Mouse (Mus musculus) stomach, postnatal 0 days (tissue): ENCODE measurements around the gene Lgals3. TPM values are rescaled to one million over a fixed set of nuclear protein-coding genes. Genes with fewer than 3 reads are reported as not detected.

Experiments used
- ATAC-seq: fragments of 200-750 bp; cut with Nextera tagmentation; 2 replicates; pipeline ENCODE4 v1.8.0; 2017; ENCODE audit not compliant: low FRiP score, low TSS enrichment
- DNase-seq: peaks from one replicate; pipeline ENCODE4 v3.0.0-alpha.2; 2016; ENCODE audit warnings: low spot score
- H3K27ac ChIP-seq: fragments of 300-500 bp; sonication (generic); replicated peaks from 2 replicates; pipeline ENCODE4 v1.5.1; 2014; ENCODE audit warnings: mild to moderate bottlenecking, control low read depth
- H3K27me3 ChIP-seq: fragments of 300-500 bp; sonication (generic); 2 replicates; pipeline ENCODE4 v1.6.1; 2014; ENCODE audit warnings: low read length; ENCODE audit not compliant: control insufficient read depth, insufficient read depth
- H3K36me3 ChIP-seq: fragments of 300-500 bp; sonication (generic); 2 replicates; pipeline ENCODE4 v1.6.1; 2014; ENCODE audit warnings: low read length, mixed read lengths; ENCODE audit not compliant: control insufficient read depth, insufficient read depth
- H3K4me1 ChIP-seq: fragments of 300-500 bp; sonication (generic); replicated peaks from 2 replicates; pipeline ENCODE4 v1.6.1; 2014; ENCODE audit warnings: antibody characterized with exemption; ENCODE audit not compliant: control insufficient read depth, insufficient read depth
- H3K4me2 ChIP-seq: fragments of 300-500 bp; sonication (generic); replicated peaks from 2 replicates; pipeline ENCODE4 v1.6.1; 2014; ENCODE audit warnings: low read depth, mild to moderate bottlenecking, control low read depth, moderate library complexity
- H3K4me3 ChIP-seq: fragments of 300-500 bp; sonication (generic); 2 replicates; pipeline ENCODE4 v1.5.1; 2014; ENCODE audit warnings: low read depth, low read length, control low read depth
- H3K9ac ChIP-seq: fragments of 300-500 bp; sonication (generic); 2 replicates; pipeline ENCODE4 v1.6.1; 2014; ENCODE audit warnings: mild to moderate bottlenecking, low read length, control low read depth, mixed read lengths
- H3K9me3 ChIP-seq: fragments of 300-500 bp; sonication (generic); 2 replicates; pipeline ENCODE4 v1.6.1; 2016; ENCODE audit warnings: low read length; ENCODE audit not compliant: control insufficient read depth
- CTCF ChIP-seq: IDR thresholded peaks from 2 replicates; pipeline ENCODE4 v1.5.1; 2016; ENCODE audit warnings: antibody characterized with exemption, low read depth, mild to moderate bottlenecking, moderate library complexity
- EP300 ChIP-seq: optimal IDR thresholded peaks from 2 replicates; pipeline ENCODE3; 2016; ENCODE audit warnings: antibody characterized with exemption
- WGBS: fragments of 180-500 bp; shearing (Covaris S2); extraction: QIAGEN DNeasy Blood & Tissue Kit; methylation state at CpG from one replicate; pipeline ENCODE4 v1.1.7; 2014; 5-methylcytosine and 5-hydroxymethylcytosine counted together
- polyA plus RNA-seq: library from polyadenylated mRNA; unstranded; fragments of >200 nt; fragmentation: Nextera tagmentation; extraction: Ambion mirVana; gene quantifications from 2 replicates; pipeline ENCODE4 v1.2.1, GENCODE M21; 2015

Gene Lgals3
- polyA plus RNA-seq, 1 experiment from 2014 or later = 359 TPM

DNA sequence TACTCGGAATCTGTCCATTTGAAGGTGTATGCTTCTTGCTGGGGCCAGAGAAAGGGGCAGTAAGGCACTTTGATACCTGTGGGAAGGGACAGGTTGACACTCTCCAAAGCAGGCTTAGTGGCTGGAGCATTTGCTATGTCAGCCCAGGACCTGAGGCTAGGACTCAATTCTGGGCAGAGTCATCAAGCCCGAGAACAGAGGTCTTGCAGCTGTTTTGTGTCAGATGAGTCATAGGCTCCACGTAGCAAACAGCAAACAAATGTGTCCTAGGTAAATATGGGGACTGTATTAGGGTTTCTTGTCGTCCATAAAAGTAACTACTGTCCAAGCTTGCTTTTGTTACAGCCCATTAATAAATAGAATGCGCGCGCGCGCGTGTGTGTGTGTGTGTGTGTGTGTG is 15.3 kb upstream of the Lgals3 start:
- no peaks in the 10 kb centered on the region for H3K27me3 ChIP-seq
- ATAC-seq = no peak
- H3K9me3 ChIP-seq = no peaks in the 10 kb centered on the region
- no peak for DNase-seq
- H3K36me3 ChIP-seq = no peaks in the 10 kb centered on the region
- no peak for TF ChIP-seq EP300
- TF ChIP-seq CTCF = no peak
- no peak overlapping the region for H3K9ac ChIP-seq
- no peak overlapping the region for H3K27ac ChIP-seq
- WGBS = 81% methylated on average over 10 of the region's 10 CpGs
- no peaks in the 10 kb centered on the region; the same call in 1 of the 2 replicates for H3K4me1 ChIP-seq
- H3K4me3 ChIP-seq = no peak overlapping the region
- no peak overlapping the region for H3K4me2 ChIP-seq

GRCm38 (mm10) chr14:47353240-47353639 is 14.3 kb upstream of the Lgals3 start:
- 66% methylated on average over 4 of the region's 4 CpGs for WGBS
- no peak overlapping the region for H3K9ac ChIP-seq
- H3K36me3 ChIP-seq = no peaks in the 10 kb centered on the region
- no peak overlapping the region for H3K27ac ChIP-seq
- no peak for ATAC-seq
- H3K27me3 ChIP-seq = no peaks in the 10 kb centered on the region
- DNase-seq = no peak
- H3K4me3 ChIP-seq = no peak overlapping the region
- H3K4me2 ChIP-seq = no peak overlapping the region
- H3K9me3 ChIP-seq = no peaks in the 10 kb centered on the region
- H3K4me1 ChIP-seq = no peaks in the 10 kb centered on the region; the same call in 1 of the 2 replicates
- TF ChIP-seq CTCF (no peak), EP300 (no peak)

GRCm38 (mm10) chr14:47354111-47354577 is 13.4 kb upstream of the Lgals3 start:
- no peaks in the 10 kb centered on the region for H3K9me3 ChIP-seq
- 0 out of 2 replicates have a peak overlapping the region, but pooled peaks have one; percentile 53 for H3K27ac ChIP-seq
- H3K27me3 ChIP-seq = no peaks in the 10 kb centered on the region
- TF ChIP-seq EP300 (no peak), CTCF (peak; percentile 61)
- H3K4me2 ChIP-seq = no peak overlapping the region
- no peaks in the 10 kb centered on the region; the same call in 1 of the 2 replicates for H3K4me1 ChIP-seq
- H3K4me3 ChIP-seq = no peak overlapping the region
- H3K36me3 ChIP-seq = no peaks in the 10 kb centered on the region
- peak; percentile 93 for ATAC-seq
- WGBS = 53% methylated on average over 8 of the region's 8 CpGs
- H3K9ac ChIP-seq = no peak overlapping the region
- DNase-seq = peak; percentile 87

DNA sequence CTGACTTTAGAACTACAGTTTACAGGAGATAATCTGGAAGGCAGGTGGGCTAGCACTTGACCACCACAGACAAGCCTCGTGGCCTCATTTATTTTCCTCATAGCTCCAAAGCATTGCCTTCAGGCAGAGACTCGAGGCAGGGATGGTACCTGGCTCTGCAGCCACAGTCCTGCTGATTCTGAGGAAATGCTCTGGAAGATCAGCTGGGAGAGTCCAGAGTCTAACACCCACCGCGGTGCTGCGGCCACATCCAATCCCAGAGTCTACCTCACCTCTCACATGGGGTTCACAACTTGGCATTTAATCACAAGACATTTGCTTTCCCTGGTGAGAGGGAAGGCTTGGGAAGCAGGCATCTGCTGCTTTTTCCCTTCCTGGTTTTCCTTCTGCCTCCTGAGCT is 12.6 kb upstream of the Lgals3 start:
- WGBS = 55% methylated on average over 5 of the region's 5 CpGs
- Histone ChIP-seq H3K4me1 (no peaks in the 10 kb centered on the region; the same call in 1 of the 2 replicates), H3K9me3 (no peaks in the 10 kb centered on the region), H3K4me3 (no peak overlapping the region), H3K4me2 (no peak overlapping the region), H3K27ac (peak overlapping the region; percentile 30; the same call in 1 of the 2 replicates), H3K27me3 (no peaks in the 10 kb centered on the region), H3K36me3 (no peaks in the 10 kb centered on the region), H3K9ac (no peak overlapping the region)
- ATAC-seq (no peak), DNase-seq (no peak)
- no peak for TF ChIP-seq CTCF
- TF ChIP-seq EP300 = no peak

GRCm38 (mm10) chr14:47356622-47357021 is 10.9 kb upstream of the Lgals3 start:
- WGBS = 70% methylated on average over 3 of the region's 3 CpGs
- TF ChIP-seq EP300 = no peak
- no peak for TF ChIP-seq CTCF
- no peak for DNase-seq
- Histone ChIP-seq H3K27ac (no peak overlapping the region), H3K4me1 (no peaks in the 10 kb centered on the region; the same call in 1 of the 2 replicates), H3K9ac (no peak overlapping the region), H3K36me3 (no peaks in the 10 kb centered on the region), H3K9me3 (no peaks in the 10 kb centered on the region), H3K4me2 (no peak overlapping the region), H3K27me3 (no peaks in the 10 kb centered on the region), H3K4me3 (no peak overlapping the region)
- ATAC-seq = no peak

GRCm38 (mm10) chr14:47359610-47360009 is 7.9 kb upstream of the Lgals3 start:
- no peak overlapping the region for H3K4me2 ChIP-seq
- no peak for TF ChIP-seq CTCF
- no peak for TF ChIP-seq EP300
- H3K9me3 ChIP-seq = no peaks in the 10 kb centered on the region

More at GRCm38 (mm10) chr14:47359610-47360009, 7.9 kb upstream of the Lgals3 start:
- DNase-seq = no peak
- H3K27me3 ChIP-seq = no peaks in the 10 kb centered on the region
- H3K9ac ChIP-seq = no peak overlapping the region
- H3K27ac ChIP-seq = no peak overlapping the region
- H3K4me1 ChIP-seq = no peaks in the 10 kb centered on the region; the same call in 1 of the 2 replicates
- H3K4me3 ChIP-seq = no peak overlapping the region
- H3K36me3 ChIP-seq = no peaks in the 10 kb centered on the region
- WGBS = 46% methylated on average over 3 of the region's 3 CpGs
- ATAC-seq = no peak
